Mouse (Mus musculus) spleen, postnatal 0 days (tissue): ENCODE results near the gene Mier3. TPM values are rescaled to one million over a fixed set of nuclear protein-coding genes. Genes with fewer than 3 reads are reported as not detected.

Experiments
- polyA plus RNA-seq: library from polyadenylated mRNA; unstranded; fragments of >200 nt; fragmentation: Nextera tagmentation; extraction: Ambion mirVana; gene quantifications from 2 replicates; pipeline ENCODE4 v1.2.1, GENCODE M21; 2015

The Mier3 gene
- 20.4 and 23.3 TPM in 2 replicates for polyA plus RNA-seq

DNA sequence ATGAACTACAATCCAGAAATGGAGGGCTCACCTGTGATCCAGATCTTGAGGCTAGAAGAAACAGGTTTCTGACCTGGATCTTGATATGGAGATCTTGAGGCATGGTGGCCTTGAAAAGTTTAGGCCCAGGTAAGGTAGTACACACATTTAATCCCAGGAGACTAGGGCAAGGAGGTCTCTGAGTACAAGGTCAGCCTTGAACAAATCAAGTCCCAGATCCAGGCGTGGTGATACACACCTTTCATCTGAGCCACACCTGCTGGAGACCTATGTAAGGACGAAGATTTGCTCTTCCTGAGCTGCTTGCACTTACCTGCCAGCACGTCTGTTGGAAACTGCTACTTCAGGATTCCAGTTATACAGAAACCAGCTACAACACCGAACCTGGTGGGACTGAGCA lies at the start of gene Mier3:
Mier3 (plus strand) TSS at position 301 of the 400 bp plus-strand sequence.

Other genes with a start within 250 kb of the Mier3 start
- 44.5 and 45.0 TPM in 2 replicates for gene Gpbp1, start 190.9 kb upstream of the Mier3 start, polyA plus RNA-seq
- gene Gm49496, start 131.0 kb upstream of the Mier3 start, polyA plus RNA-seq = 0.22 and 0.58 TPM in 2 replicates
- not detected in 2 replicates for gene Gm10198, start 88.2 kb upstream of the Mier3 start, polyA plus RNA-seq
- gene Map3k1, start 128.0 kb downstream of the Mier3 start, polyA plus RNA-seq = 23.0 and 24.3 TPM in 2 replicates